ENCODE assay signal across 12 mouse cellular contexts in the genomic region with DNA sequence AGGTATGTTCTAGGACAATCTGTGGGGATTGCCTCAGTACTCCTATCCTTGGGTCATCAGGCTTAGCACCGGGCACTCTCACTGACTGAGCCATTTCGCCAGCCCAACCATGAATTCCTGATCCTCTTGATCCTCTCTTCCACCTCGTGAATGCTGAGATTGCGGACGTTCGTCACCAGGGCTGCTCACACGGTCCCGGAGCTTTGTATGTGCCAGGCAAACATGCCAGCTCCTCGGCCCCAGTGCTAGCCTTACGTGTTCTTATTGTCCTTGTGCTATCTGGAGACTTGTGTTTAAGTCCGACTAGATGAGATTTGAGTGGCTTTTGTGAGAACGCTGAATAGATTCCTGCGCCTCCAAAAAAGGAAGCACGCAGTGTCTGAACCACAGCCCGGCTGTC.
"Had no signal": no experiment of that assay in that cellular context is flagged by ENCODE, and none has a peak within 500 bp of the region (broad histone marks: within the 10 kb centered on the region; RNA-seq: fewer than 3 reads in every experiment).

No protein-coding gene starts in this region.

- H3K27ac ChIP-seq: liver, embryonic 13.5 days; macrophage; midbrain, embryonic 13.5 days had no signal

- ATAC-seq: midbrain, embryonic 13.5 days had no signal

- H3K4me1 ChIP-seq: midbrain, embryonic 13.5 days had no signal

- H3K27me3 ChIP-seq: liver, embryonic 13.5 days; midbrain, embryonic 13.5 days had no signal

- H3K9me3 ChIP-seq: liver, embryonic 13.5 days; midbrain, embryonic 13.5 days had no signal

- DNase-seq: kidney, adult 18-20 months; kidney, adult 9 months; kidney, postnatal 14 days; kidney, postnatal 4 days; liver, embryonic 13.5 days; lung, adult 2 months; lung, postnatal 10 days; thymus, adult 2 months; thymus, postnatal 14 days; thymus, postnatal 4 days had no signal

- H3K9ac ChIP-seq: liver, embryonic 13.5 days; midbrain, embryonic 13.5 days had no signal

- H3K4me2 ChIP-seq: liver, embryonic 13.5 days; midbrain, embryonic 13.5 days had no signal

- H3K4me3 ChIP-seq: liver, embryonic 13.5 days; midbrain, embryonic 13.5 days had no signal

- H3K36me3 ChIP-seq: liver, embryonic 13.5 days; midbrain, embryonic 13.5 days had no signal
